Mouse (Mus musculus) liver, embryonic 11.5 days (tissue): ENCODE data around the gene Hmcn1. TPM values are rescaled to one million over a fixed set of nuclear protein-coding genes. Genes with fewer than 3 reads are reported as not detected.

ENCODE experiments used
- ATAC-seq: fragments of 200-750 bp; cut with Nextera tagmentation; replicated peaks from 2 replicates; pipeline ENCODE4 v1.8.0; 2017; ENCODE audit warnings: moderate number of reproducible peaks, mild to moderate bottlenecking, moderate TSS enrichment, moderate library complexity; ENCODE audit not compliant: low FRiP score
- DNase-seq: peaks from one replicate; pipeline ENCODE4 v3.0.0-alpha.2; 2017; ENCODE audit warnings: low spot score
- H3K27ac ChIP-seq: fragments of 300-500 bp; sonication (generic); 2 replicates; pipeline ENCODE4 v1.5.1; 2014; ENCODE audit warnings: mild to moderate bottlenecking, low read depth, low read length, control low read depth
- H3K27me3 ChIP-seq: fragments of 300-500 bp; sonication (generic); replicated peaks from 2 replicates; pipeline ENCODE4 v1.6.1; 2014; ENCODE audit warnings: low read length, mixed read lengths; ENCODE audit not compliant: control insufficient read depth, insufficient read depth
- H3K36me3 ChIP-seq: fragments of 300-500 bp; sonication (generic); 2 replicates; pipeline ENCODE4 v1.6.1; 2014; ENCODE audit warnings: mild to moderate bottlenecking, low read length, moderate library complexity, mixed read lengths; ENCODE audit not compliant: control insufficient read depth, insufficient read depth
- H3K4me1 ChIP-seq: fragments of 300-500 bp; sonication (generic); replicated peaks from 2 replicates; pipeline ENCODE4 v1.6.1; 2014; ENCODE audit warnings: low read length, mixed read lengths; ENCODE audit not compliant: control insufficient read depth, insufficient read depth
- H3K4me2 ChIP-seq: fragments of 300-500 bp; sonication (generic); 2 replicates; pipeline ENCODE4 v1.6.1; 2014; ENCODE audit warnings: mild to moderate bottlenecking, control low read depth, moderate library complexity
- H3K4me3 ChIP-seq: fragments of 300-500 bp; sonication (generic); 2 replicates; pipeline ENCODE4 v1.5.1; 2014; ENCODE audit warnings: low read depth, low read length, control low read depth
- H3K9ac ChIP-seq: fragments of 300-500 bp; sonication (generic); 2 replicates; pipeline ENCODE4 v1.6.1; 2014; ENCODE audit warnings: low read depth, low read length, control low read depth
- H3K9me3 ChIP-seq: fragments of 300-500 bp; sonication (generic); 2 replicates; pipeline ENCODE4 v1.6.1; 2016; ENCODE audit warnings: low read length, inconsistent platforms, mixed read lengths; ENCODE audit not compliant: control insufficient read depth
- WGBS: fragments of 180-500 bp; shearing (Covaris S2); extraction: QIAGEN DNeasy Blood & Tissue Kit; methylation state at CpG from one replicate; pipeline ENCODE4 v1.1.7; 2014; 5-methylcytosine and 5-hydroxymethylcytosine counted together
- polyA plus RNA-seq: library from polyadenylated mRNA; unstranded; fragments of >200 nt; fragmentation: Nextera tagmentation; extraction: Ambion mirVana; gene quantifications from 2 replicates; pipeline ENCODE4 v1.2.1, GENCODE M21; 2014

The Hmcn1 gene
- polyA plus RNA-seq, 1 experiment from 2014 or later: 9.9 TPM

GRCm38 (mm10) chr1:150566287-150566686 lies 426.9 kb downstream of the Hmcn1 start:
- no peak overlapping the region for H3K9ac ChIP-seq
- ATAC-seq: no peak
- WGBS: 81% methylated on average over 4 of the region's 4 CpGs

DNA sequence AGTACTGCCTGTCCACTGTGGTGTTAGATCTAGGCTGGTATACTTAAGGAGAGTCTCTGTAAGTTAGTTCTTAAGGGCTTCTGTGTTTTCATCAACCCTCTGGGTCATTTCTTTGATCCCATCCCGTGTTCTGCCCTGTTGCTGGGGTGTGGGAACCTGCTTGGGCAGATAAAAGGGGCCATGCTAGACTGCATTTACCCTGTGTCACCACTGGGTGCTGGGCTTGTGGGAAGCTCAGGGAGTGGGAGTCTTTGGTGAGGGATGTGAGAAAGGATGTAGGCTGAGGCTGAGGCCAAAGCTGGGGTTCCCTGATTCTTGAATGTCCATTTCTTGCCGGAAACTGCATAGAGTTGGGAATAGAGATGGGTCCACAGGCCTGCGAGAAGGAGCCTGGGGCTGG lies 436.6 kb downstream of the Hmcn1 start:
- Histone ChIP-seq H3K4me1 (no peaks in the 10 kb centered on the region), H3K4me3 (no peak overlapping the region), H3K4me2 (no peak overlapping the region), H3K27ac (no peak overlapping the region), H3K27me3 (no peaks in the 10 kb centered on the region), H3K9ac (no peak overlapping the region), H3K9me3 (no peaks in the 10 kb centered on the region), H3K36me3 (no peaks in the 10 kb centered on the region)
- 66% methylated on average over 3 of the region's 3 CpGs for WGBS
- no peak for ATAC-seq
- no peak for DNase-seq

More at GRCm38 (mm10) chr1:150566287-150566686, 426.9 kb downstream of the Hmcn1 start:
- H3K4me1 ChIP-seq: no peaks in the 10 kb centered on the region
- no peak overlapping the region for H3K4me3 ChIP-seq
- DNase-seq: no peak
- no peaks in the 10 kb centered on the region for H3K9me3 ChIP-seq
- no peak overlapping the region for H3K4me2 ChIP-seq
- no peaks in the 10 kb centered on the region for H3K27me3 ChIP-seq
- H3K27ac ChIP-seq: no peak overlapping the region
- no peaks in the 10 kb centered on the region for H3K36me3 ChIP-seq

DNA sequence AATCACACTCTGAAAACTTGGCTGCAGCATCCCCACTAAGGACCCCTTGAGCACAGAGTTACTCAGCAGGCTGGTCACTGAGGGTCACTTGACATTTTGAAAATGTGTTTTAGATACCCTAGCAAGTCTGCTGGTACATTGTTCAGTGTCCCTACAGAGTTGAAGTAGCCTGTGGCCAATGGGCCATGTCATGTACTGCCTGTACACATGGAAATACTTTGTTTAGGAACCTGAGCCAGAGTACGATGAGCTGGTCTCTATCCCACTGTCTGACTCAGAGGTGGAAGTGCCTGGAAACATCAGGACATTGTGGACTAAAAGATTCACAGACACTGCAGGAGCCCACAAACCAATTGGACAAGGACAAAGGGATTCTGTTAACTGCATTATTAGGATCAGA lies 441.8 kb downstream of the Hmcn1 start:
- Histone ChIP-seq H3K9me3 (no peaks in the 10 kb centered on the region), H3K4me1 (no peaks in the 10 kb centered on the region), H3K4me2 (no peak overlapping the region), H3K9ac (no peak overlapping the region), H3K36me3 (no peaks in the 10 kb centered on the region), H3K27me3 (no peaks in the 10 kb centered on the region), H3K27ac (no peak overlapping the region), H3K4me3 (no peak overlapping the region)
- 86% methylated on average over 1 of the region's 1 CpGs for WGBS
- DNase-seq (no peak), ATAC-seq (no peak)

DNA sequence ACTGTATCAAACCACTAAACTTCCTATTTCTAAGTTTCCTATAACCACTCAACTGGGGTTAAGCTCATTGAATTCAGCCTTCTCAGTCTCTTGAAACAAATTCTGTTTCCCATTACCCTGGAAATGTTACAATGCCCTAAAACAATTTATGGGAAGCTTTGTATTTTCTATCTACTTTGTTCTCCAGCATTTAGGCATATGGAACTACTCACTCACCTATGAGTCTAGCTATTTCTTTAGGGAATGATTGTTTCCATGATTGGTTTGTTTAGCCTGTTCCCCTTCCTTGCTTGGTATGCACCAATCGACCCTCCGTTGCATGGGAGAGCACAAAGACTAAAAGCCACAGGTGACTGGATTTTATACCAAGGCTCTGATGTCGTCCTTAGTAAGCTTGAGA lies 446.8 kb downstream of the Hmcn1 start:
- no peaks in the 10 kb centered on the region for H3K9me3 ChIP-seq
- no peak for DNase-seq
- no peaks in the 10 kb centered on the region for H3K27me3 ChIP-seq
- ATAC-seq: no peak
- no peak overlapping the region for H3K4me2 ChIP-seq
- 70% methylated on average over 3 of the region's 3 CpGs for WGBS
- H3K27ac ChIP-seq: no peak overlapping the region
- no peak overlapping the region for H3K9ac ChIP-seq
- no peaks in the 10 kb centered on the region for H3K4me1 ChIP-seq
- no peak overlapping the region for H3K4me3 ChIP-seq
- no peaks in the 10 kb centered on the region for H3K36me3 ChIP-seq

DNA sequence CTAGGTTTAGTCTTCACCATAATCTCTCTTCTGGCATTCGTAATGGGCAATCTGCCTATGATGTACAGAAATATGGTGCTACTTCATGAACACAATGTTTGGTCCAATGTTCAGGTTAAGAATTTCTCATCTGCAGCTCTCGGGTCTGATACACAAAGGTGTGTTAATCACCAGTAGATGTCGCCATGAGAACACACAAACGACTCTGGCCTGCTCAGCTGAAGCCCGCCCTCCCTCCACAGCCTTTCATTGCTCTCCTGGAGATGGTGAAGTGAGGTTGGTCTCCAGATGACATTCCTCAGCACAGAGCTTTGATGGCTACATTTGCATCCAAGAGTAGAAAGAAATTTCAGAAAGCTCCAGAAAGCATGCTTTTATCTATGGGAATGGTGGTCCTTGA lies 453.0 kb downstream of the Hmcn1 start:
- H3K27ac ChIP-seq: no peak overlapping the region
- no peaks in the 10 kb centered on the region for H3K36me3 ChIP-seq
- H3K9ac ChIP-seq: no peak overlapping the region
- 11% methylated on average over 5 of the region's 5 CpGs for WGBS
- no peaks in the 10 kb centered on the region for H3K9me3 ChIP-seq
- H3K4me3 ChIP-seq: no peak overlapping the region
- H3K27me3 ChIP-seq: no peaks in the 10 kb centered on the region
- no peak overlapping the region for H3K4me2 ChIP-seq
- H3K4me1 ChIP-seq: no peaks in the 10 kb centered on the region
- ATAC-seq: peak; percentile 68; the same call in 1 of the 2 replicates
- peak; percentile 37 for DNase-seq

GRCm38 (mm10) chr1:150537410-150538128 lies 455.7 kb downstream of the Hmcn1 start:
- ATAC-seq (no peak), DNase-seq (no peak)
- Histone ChIP-seq H3K9me3 (no peaks in the 10 kb centered on the region), H3K4me2 (no peak overlapping the region), H3K4me3 (no peak overlapping the region), H3K36me3 (no peaks in the 10 kb centered on the region), H3K27ac (no peak overlapping the region), H3K4me1 (no peaks in the 10 kb centered on the region), H3K27me3 (no peaks in the 10 kb centered on the region), H3K9ac (no peak overlapping the region)
- 75% methylated on average over 6 of the region's 6 CpGs for WGBS

DNA sequence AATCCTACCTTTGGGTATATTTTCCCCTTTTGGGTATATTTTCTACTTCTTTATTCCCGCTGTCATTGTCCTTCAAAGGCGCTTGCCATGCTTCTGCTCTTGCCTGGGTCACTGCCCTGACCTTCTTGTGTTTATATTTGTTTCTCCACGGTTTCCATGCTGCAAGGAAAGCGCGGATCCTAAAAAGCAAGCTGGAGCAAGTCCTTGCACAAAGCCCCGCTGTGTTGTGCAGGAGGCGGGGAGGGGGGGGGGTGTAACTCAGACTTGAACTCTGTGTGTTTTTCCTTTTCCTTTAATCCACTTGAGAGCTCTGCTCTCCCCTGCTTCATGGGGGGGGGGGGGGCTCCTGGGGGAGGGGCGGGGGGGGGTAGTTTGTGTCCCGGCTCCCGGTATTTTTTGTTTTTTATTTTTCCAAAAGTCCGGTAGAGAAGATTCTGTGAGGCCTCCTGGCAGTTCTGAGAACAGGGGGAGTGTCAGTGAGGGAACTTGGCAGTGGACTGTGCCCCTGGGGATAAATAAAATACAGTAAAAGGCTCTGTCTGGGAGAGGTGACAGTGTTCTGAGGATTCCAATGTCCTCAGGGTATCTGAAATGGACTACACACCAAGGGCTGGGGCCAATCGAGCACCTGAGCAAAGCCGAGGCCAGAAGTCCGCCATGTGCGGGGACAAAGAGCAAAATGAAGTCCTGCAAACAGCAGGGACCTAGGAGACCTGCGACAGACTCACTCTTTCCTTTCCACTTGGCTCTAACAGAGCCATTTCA lies 457.3 kb downstream of the Hmcn1 start:
- 60% methylated on average over 16 of the region's 16 CpGs for WGBS
- ATAC-seq (no peak), DNase-seq (peak; percentile 29)
- no peak overlapping the region for H3K9ac ChIP-seq
- no peak overlapping the region for H3K4me2 ChIP-seq
- H3K4me3 ChIP-seq: no peak overlapping the region
- H3K9me3 ChIP-seq: no peaks in the 10 kb centered on the region
- H3K27me3 ChIP-seq: no peaks in the 10 kb centered on the region
- H3K4me1 ChIP-seq: no peaks in the 10 kb centered on the region
- no peak overlapping the region for H3K27ac ChIP-seq
- H3K36me3 ChIP-seq: no peaks in the 10 kb centered on the region

DNA sequence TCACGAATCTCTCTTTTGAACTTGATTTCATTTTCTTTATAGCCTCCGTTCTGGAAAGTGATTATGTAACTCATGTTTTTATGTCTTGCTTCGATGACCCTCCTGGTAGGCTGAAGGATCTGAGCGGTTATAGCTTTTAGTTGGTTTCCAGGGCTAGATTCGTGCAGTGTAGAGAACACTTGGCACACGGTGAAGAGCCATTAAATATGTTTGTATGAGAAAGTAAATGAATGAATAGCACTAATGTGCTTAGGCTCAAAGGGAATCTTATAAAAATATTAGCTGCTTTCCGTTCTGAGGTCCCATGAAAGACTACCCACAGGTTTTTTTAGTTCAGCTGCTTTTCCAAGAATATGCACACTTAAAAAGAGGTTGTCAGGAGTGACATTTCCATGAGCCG lies 458.6 kb downstream of the Hmcn1 start:
- WGBS: 88% methylated on average over 8 of the region's 8 CpGs
- Histone ChIP-seq H3K9ac (no peak overlapping the region), H3K36me3 (no peaks in the 10 kb centered on the region)

DNA sequence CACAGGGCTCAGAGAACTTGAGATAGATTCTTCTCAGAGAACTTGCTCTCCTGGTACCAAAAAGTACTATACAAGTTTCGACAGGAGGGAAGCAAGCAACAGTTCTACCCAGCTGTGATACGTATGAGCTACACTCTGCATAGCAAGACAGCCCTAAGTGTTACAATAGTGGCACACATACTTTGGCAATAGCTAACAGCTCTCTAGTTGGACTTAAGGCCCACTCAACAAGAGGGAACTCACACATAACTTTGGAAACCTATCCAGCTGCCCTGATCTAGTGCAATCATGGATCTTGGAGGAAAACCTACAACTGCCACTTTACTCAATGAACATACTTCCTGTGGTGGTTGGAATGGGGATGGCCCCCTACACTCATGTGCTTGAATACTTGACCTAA lies 480.2 kb downstream of the Hmcn1 start:
- Histone ChIP-seq H3K4me3 (no peak overlapping the region), H3K4me1 (no peaks in the 10 kb centered on the region), H3K4me2 (no peak overlapping the region), H3K27ac (no peak overlapping the region), H3K27me3 (no peaks in the 10 kb centered on the region), H3K9me3 (no peaks in the 10 kb centered on the region), H3K9ac (no peak overlapping the region), H3K36me3 (no peaks in the 10 kb centered on the region)
- whole genome bisulfite sequencing: 81% methylated on average over 2 of the region's 2 CpGs
- ATAC-seq (no peak), DNase-seq (no peak)

More for the DNA sequence above, 458.6 kb downstream of the Hmcn1 start:
- Histone ChIP-seq H3K4me2 (no peak overlapping the region), H3K27ac (no peak overlapping the region), H3K4me1 (no peaks in the 10 kb centered on the region), H3K27me3 (no peaks in the 10 kb centered on the region), H3K4me3 (no peak overlapping the region), H3K9me3 (no peaks in the 10 kb centered on the region)
- ATAC-seq (no peak), DNase-seq (no peak)
